Mouse (Mus musculus) lung, postnatal 0 days (tissue): Measurements from ENCODE around the gene Rbfox1.

Experiments used
- CTCF ChIP-seq: IDR thresholded peaks from 2 replicates; pipeline ENCODE4 v1.5.1; 2016; ENCODE audit warnings: antibody characterized with exemption, mild to moderate bottlenecking
- EP300 ChIP-seq: IDR thresholded peaks from 2 replicates; pipeline ENCODE4 v1.6.1; 2016; ENCODE audit warnings: antibody characterized with exemption, mild to moderate bottlenecking, control low read depth

- no peak for TF ChIP-seq CTCF
- TF ChIP-seq EP300: no peak
Measured at GRCm38 (mm10) chr16:6065481-6065880, 180.3 kb downstream of the Rbfox1 start.
